In genomic region chr10:62885460-62885859, GRCm38 (mm10) we compare ENCODE assay signal across 9 mouse cellular contexts. TPM values are rescaled to one million over a fixed set of nuclear protein-coding genes. Genes with fewer than 3 reads are reported as not detected.
A peak's percentile ranks its signal among the peaks of the same experiment; 100 is the strongest.
DNase-seq lines count a peak whose midpoint lies in the region; ATAC-seq lines count a peak whose summit lies in the region.
"Had no signal": no experiment of that assay in that cellular context is flagged by ENCODE, and none has a peak within 500 bp of the region (broad histone marks: within the 10 kb centered on the region; RNA-seq: fewer than 3 reads in every experiment).

No protein-coding gene starts in this region.

- H3K4me3 ChIP-seq in heart, embryonic 16.5 days (ENCODE audit: low read length) = peak overlapping the region; percentile 75
- H3K4me3 ChIP-seq in embryonic facial prominence, embryonic 11.5 days (ENCODE audit: low read depth, low read length) = peak overlapping the region; percentile 63
- H3K4me3 ChIP-seq in intestine, embryonic 14.5 days (ENCODE audit: low read depth, low read length) = peak overlapping the region; percentile 77
- H3K4me3 ChIP-seq in midbrain, embryonic 16.5 days (ENCODE audit: low read depth, low read length) = no peak overlapping the region

- peaks cover 8% of the 10 kb centered on the region; the same call in 1 of the 2 replicates for H3K4me1 ChIP-seq in heart, embryonic 16.5 days (ENCODE audit: control insufficient read depth, insufficient read depth, low read length)
- no peaks in the 10 kb centered on the region for H3K4me1 ChIP-seq in embryonic facial prominence, embryonic 11.5 days (ENCODE audit: control insufficient read depth, insufficient read depth, low read length)
- 0 out of 2 replicates have a peak, but pooled peaks cover 5% of the 10 kb centered on the region for H3K4me1 ChIP-seq in intestine, embryonic 14.5 days (replicated peaks; ENCODE audit: control insufficient read depth, insufficient read depth, low read length)
- peaks cover 21% of the 10 kb centered on the region for H3K4me1 ChIP-seq in midbrain, embryonic 16.5 days (ENCODE audit: control insufficient read depth, insufficient read depth, low read length)

- H3K36me3 ChIP-seq in heart, embryonic 16.5 days (ENCODE audit: control insufficient read depth, insufficient read depth) = no peaks in the 10 kb centered on the region
- H3K36me3 ChIP-seq in embryonic facial prominence, embryonic 11.5 days (replicated peaks; ENCODE audit: control insufficient read depth, insufficient read depth, low read depth, low read length) = no peaks in the 10 kb centered on the region
- H3K36me3 ChIP-seq in intestine, embryonic 14.5 days (ENCODE audit: control insufficient read depth, insufficient read depth, low read length) = no peaks in the 10 kb centered on the region
- no peaks in the 10 kb centered on the region for H3K36me3 ChIP-seq in midbrain, embryonic 16.5 days (ENCODE audit: control insufficient read depth, insufficient read depth, low read length)

- no peaks in the 10 kb centered on the region for H3K27me3 ChIP-seq in heart, embryonic 16.5 days (ENCODE audit: control insufficient read depth, insufficient read depth, low read length)
- H3K27me3 ChIP-seq in embryonic facial prominence, embryonic 11.5 days (ENCODE audit: control insufficient read depth, insufficient read depth, low read length) = no peaks in the 10 kb centered on the region
- H3K27me3 ChIP-seq in intestine, embryonic 14.5 days (replicated peaks; ENCODE audit: control insufficient read depth, insufficient read depth, low read length) = no peaks in the 10 kb centered on the region
- H3K27me3 ChIP-seq in midbrain, embryonic 16.5 days (ENCODE audit: control insufficient read depth, insufficient read depth, low read depth, low read length) = peaks cover 6% of the 10 kb centered on the region; the same call in 1 of the 2 replicates
- H3K27me3 ChIP-seq: CH12.LX had no signal

- H3K27ac ChIP-seq in heart, embryonic 16.5 days (ENCODE audit: low read length) = peak overlapping the region; percentile 83; the same call in 1 of the 2 replicates
- no peak overlapping the region for H3K27ac ChIP-seq in embryonic facial prominence, embryonic 11.5 days (replicated peaks; ENCODE audit: low read depth, low read length)
- H3K27ac ChIP-seq in intestine, embryonic 14.5 days (ENCODE audit: low read depth) = no peak overlapping the region
- H3K27ac ChIP-seq in midbrain, embryonic 16.5 days (ENCODE audit: low read length) = no peak overlapping the region

- H3K9me3 ChIP-seq in heart, embryonic 16.5 days (replicated peaks; ENCODE audit: control insufficient read depth, low read length) = no peaks in the 10 kb centered on the region
- no peaks in the 10 kb centered on the region for H3K9me3 ChIP-seq in embryonic facial prominence, embryonic 11.5 days (replicated peaks; ENCODE audit: control insufficient read depth, low read length)
- no peaks in the 10 kb centered on the region for H3K9me3 ChIP-seq in intestine, embryonic 14.5 days (ENCODE audit: control insufficient read depth, low read length)
- H3K9me3 ChIP-seq in midbrain, embryonic 16.5 days (replicated peaks; ENCODE audit: control insufficient read depth, low read length, poor library complexity, severe bottlenecking) = no peaks in the 10 kb centered on the region

- WGBS in heart, embryonic 16.5 days = 30% methylated on average over 10 of the region's 10 CpGs
- 19% methylated on average over 10 of the region's 10 CpGs for WGBS in embryonic facial prominence, embryonic 11.5 days
- 28% methylated on average over 10 of the region's 10 CpGs for WGBS in intestine, embryonic 14.5 days
- 41% methylated on average over 10 of the region's 10 CpGs for WGBS in midbrain, embryonic 16.5 days

- no peak for DNase-seq in heart, adult 18-20 months
- DNase-seq in embryonic facial prominence, embryonic 11.5 days (ENCODE audit: low spot score) = no peak
- DNase-seq in intestine, embryonic 14.5 days (ENCODE audit: low spot score) = no peak
- no peak for DNase-seq in spleen, postnatal 4 days (ENCODE audit: low spot score in 2 of 2)
- DNase-seq in layer of hippocampus, postnatal 36 days = no peak
- DNase-seq in right cerebral cortex, postnatal 14 days = no peak

- ATAC-seq in heart, embryonic 16.5 days (replicated peaks; ENCODE audit: extremely low read depth, insufficient read depth, low FRiP score) = no peak
- no peak for ATAC-seq in embryonic facial prominence, embryonic 11.5 days (replicated peaks; ENCODE audit: insufficient number of reproducible peaks, low FRiP score, low TSS enrichment, low read depth)
- ATAC-seq in intestine, embryonic 14.5 days (replicated peaks; ENCODE audit: low FRiP score, low TSS enrichment, low read depth) = no peak
- ATAC-seq in midbrain, embryonic 16.5 days = no peak

- peak overlapping the region; percentile 78 for H3K9ac ChIP-seq in heart, embryonic 16.5 days (ENCODE audit: low read length)
- H3K9ac ChIP-seq in embryonic facial prominence, embryonic 11.5 days (replicated peaks; ENCODE audit: low read length) = no peak overlapping the region
- no peak overlapping the region; the same call in 1 of the 2 replicates for H3K9ac ChIP-seq in intestine, embryonic 14.5 days (ENCODE audit: low read length)
- no peak overlapping the region for H3K9ac ChIP-seq in midbrain, embryonic 16.5 days (ENCODE audit: low read depth, low read length)

- peak overlapping the region; percentile 94 for H3K4me2 ChIP-seq in heart, embryonic 16.5 days (ENCODE audit: low read depth, low read length)
- H3K4me2 ChIP-seq in embryonic facial prominence, embryonic 11.5 days (ENCODE audit: low read depth, low read length) = peak overlapping the region; percentile 73; the same call in 1 of the 2 replicates
- peak overlapping the region; percentile 99 for H3K4me2 ChIP-seq in intestine, embryonic 14.5 days (ENCODE audit: low read length)
- peak overlapping the region; percentile 95 for H3K4me2 ChIP-seq in midbrain, embryonic 16.5 days (ENCODE audit: low read length)

RNA-seq across cellular contexts. Expression of gene Tet1, which starts 23.3 kb away (rescaled TPM):
- 22.7 and 26.9 TPM in 2 replicates for polyA plus RNA-seq in heart, embryonic 16.5 days (2015; fragmentation: Nextera tagmentation; extraction: Ambion mirVana)
- 1 to 10 TPM; 3.1 to 3.5 TPM for total RNA-seq in heart, adult 18-20 months (2021)
- 27.4 and 30.3 TPM in 2 replicates for polyA plus RNA-seq in embryonic facial prominence, embryonic 11.5 days (2014; fragmentation: Nextera tagmentation; extraction: Ambion mirVana)
- 30.5 and 30.8 TPM in 2 replicates for polyA plus RNA-seq in intestine, embryonic 14.5 days (2014; fragmentation: Nextera tagmentation; extraction: Ambion mirVana)
- 42.0 and 42.4 TPM in 2 replicates for polyA plus RNA-seq in midbrain, embryonic 16.5 days (2015; fragmentation: Nextera tagmentation; extraction: Ambion mirVana)
- 10 to 100 TPM; 17.0 to 19.4 TPM for total RNA-seq in layer of hippocampus, postnatal 36 days (2021)

RNA-seq across cellular contexts. Expression of gene Slc25a16, which starts 35.0 kb away (rescaled TPM):
- polyA plus RNA-seq in heart, embryonic 16.5 days (2015; fragmentation: Nextera tagmentation; extraction: Ambion mirVana) = 13.8 and 14.0 TPM in 2 replicates
- 10 to 100 TPM; 22.4 to 24.6 TPM for total RNA-seq in heart, adult 18-20 months (2021)
- polyA plus RNA-seq in embryonic facial prominence, embryonic 11.5 days (2014; fragmentation: Nextera tagmentation; extraction: Ambion mirVana) = 9.4 and 10.7 TPM in 2 replicates
- polyA plus RNA-seq in intestine, embryonic 14.5 days (2014; fragmentation: Nextera tagmentation; extraction: Ambion mirVana) = 12.7 and 14.5 TPM in 2 replicates
- polyA plus RNA-seq in midbrain, embryonic 16.5 days (2015; fragmentation: Nextera tagmentation; extraction: Ambion mirVana) = 15.1 and 15.4 TPM in 2 replicates
- 10 to 100 TPM; 34.9 to 41.6 TPM for total RNA-seq in layer of hippocampus, postnatal 36 days (2021)
